ENCODE assay signal across 8 mouse cellular contexts in the genomic region with DNA sequence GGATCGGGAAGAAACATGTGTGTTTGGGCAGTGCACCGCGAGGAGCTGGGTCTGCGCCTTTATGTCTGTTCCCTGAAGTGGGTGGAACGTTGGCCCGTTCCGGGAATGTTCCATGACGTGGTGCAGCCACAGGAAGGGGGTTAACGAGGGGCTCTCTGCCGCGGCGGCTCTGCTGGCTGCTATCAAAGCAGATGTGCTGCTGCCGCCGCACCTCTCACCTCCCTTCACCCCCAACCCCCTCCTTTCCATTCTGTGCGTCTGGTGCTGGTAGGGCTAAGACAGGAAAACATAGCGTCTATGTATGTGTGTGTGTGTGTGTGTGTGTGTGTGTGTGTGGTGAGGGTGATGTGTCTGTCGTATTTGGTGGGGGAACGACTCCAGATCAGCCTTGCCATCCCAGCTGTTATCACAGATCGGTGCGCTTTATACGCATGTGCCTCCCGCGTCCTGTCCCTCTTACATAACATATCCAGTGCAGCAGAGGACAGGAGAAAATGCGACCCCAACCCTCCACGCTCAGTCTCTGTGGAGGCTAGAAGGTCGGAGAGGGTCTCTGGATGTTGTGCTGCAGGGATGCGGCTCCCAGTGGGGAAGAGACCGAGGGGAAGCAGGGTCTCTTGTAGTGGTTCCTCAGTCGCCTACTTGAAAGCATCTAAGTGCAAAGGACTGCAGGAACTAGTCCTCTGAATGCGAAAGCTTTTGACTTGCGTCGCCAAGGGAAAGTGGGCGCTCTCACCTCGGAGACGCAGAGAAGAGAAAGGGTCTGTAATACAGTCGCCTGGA. TPM values are rescaled to one million over a fixed set of nuclear protein-coding genes. Genes with fewer than 3 reads are reported as not detected.
DNase-seq lines count a peak whose midpoint lies in the region; ATAC-seq lines count a peak whose summit lies in the region.

No protein-coding gene starts in this region.

- intact Hi-C loops in gastrocnemius, postnatal 14 days (cut with DNase I; ENCODE audit: low total_unique reads), result loop anchor here (5.0 to 10.0 kb wide), 2 partner anchors 120 to 227 kb away; no protein-coding TSS in a partner anchor

- DNase-seq in ZHBTc4 (ENCODE audit: low read depth, low spot score), result peak; percentile 69
- DNase-seq in gastrocnemius, postnatal 14 days, result peak; percentile 86
- peak; percentile 70 to 85 for DNase-seq in left cerebral cortex, adult 9 months (ENCODE audit: low spot score in 2 of 2)
- peak; percentile 85 for DNase-seq in right cerebral cortex, adult 18-20 months
- peak; percentile 57 to 77 for DNase-seq in urinary bladder, adult 18-20 months (ENCODE audit: low spot score in 2 of 2)

- ATAC-seq in common myeloid progenitor, adult 5-6 weeks (replicated peaks; ENCODE audit: low read depth, poor library complexity, severe bottlenecking), result peak; percentile 48
- ATAC-seq in inflammation-experienced regulatory T-cells, adult 6 months, result peak; percentile 55
- peak; percentile 17 for ATAC-seq in megakaryocyte, adult 5-6 weeks (ENCODE audit: poor library complexity, severe bottlenecking)

RNA-seq across cellular contexts. Expression of a gene that starts 1.8 kb away (rescaled TPM):
- 1.5 and 1.8 TPM in 2 replicates for total RNA-seq in common myeloid progenitor, adult 5-6 weeks (2017)
- total RNA-seq in gastrocnemius, postnatal 14 days (2021), result 10 to 100 TPM; 43.3 to 46.8 TPM
- 10 to 100 TPM; 19.4 to 32.6 (median 24.8) TPM for polyA plus RNA-seq in inflammation-experienced regulatory T-cells, adult 6 months (2017; shearing (Covaris generic))
- 3.4 and 5.2 TPM in 2 replicates for total RNA-seq in megakaryocyte, adult 5-6 weeks (2015)
- total RNA-seq in megakaryocyte, adult 5-6 weeks (2017), result 1.7 and 2.0 TPM in 2 replicates

Comparison
In these comparisons a context has a peak if more than half of its experiments do, and no peak if none do; other contexts are left out.
1. Peak in every context shown above with its lines: DNase-seq and ATAC-seq.
2. RNA of a gene that starts 1.8 kb away (total RNA-seq): 43.3 to 46.8 TPM in gastrocnemius, postnatal 14 days; 1.7 to 5.2 TPM in megakaryocyte, adult 5-6 weeks and 1.5 to 1.8 TPM in common myeloid progenitor, adult 5-6 weeks; every median in the first group is over 4 times any median in the second.